Mouse (Mus musculus) liver, embryonic 18 days (tissue): ENCODE results near the gene Armc12. TPM values are rescaled to one million over a fixed set of nuclear protein-coding genes. Genes with fewer than 3 reads are reported as not detected.

Source experiments
- polyA plus RNA-seq: library from polyadenylated mRNA; depleted of rRNA; stranded (reverse); fragments of >200 nt; gene quantifications from 2 replicates; pipeline ENCODE4 v1.2.3, GENCODE M21; 2012; rRNA removed

Armc12 gene
- 0.08 and 0.12 TPM in 2 replicates for polyA plus RNA-seq

GRCm38 (mm10) chr17:28530506-28530905 lies at the start of gene Armc12:
Gene Armc12, plus strand, starts transcription at chr17:28530806.

DNA sequence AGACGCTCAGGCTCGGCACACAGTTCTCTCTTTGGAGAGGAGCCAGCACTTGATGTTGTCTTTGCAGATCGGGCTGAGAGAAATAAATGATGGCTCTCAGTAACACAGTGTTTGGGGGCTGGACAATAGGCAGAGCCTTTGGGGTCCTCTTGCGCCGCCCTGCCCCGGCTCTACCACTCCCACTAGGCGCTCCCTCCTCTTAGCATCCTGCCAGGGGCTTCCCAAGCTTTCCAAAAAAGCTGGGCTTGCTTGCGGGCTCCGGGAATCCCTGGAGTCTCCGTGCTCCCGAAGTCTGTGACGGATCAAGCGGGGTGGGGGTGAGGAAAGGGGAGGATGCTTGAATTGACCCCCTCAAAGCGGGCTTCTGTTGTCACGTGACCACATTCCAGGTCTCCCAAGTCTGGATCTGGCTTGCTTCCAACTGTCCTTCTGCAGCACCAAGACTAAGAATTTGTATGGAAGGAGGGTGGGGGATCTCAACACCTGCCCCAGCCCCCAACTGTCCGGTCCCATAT lies 13.1 kb upstream of the Armc12 start, which contains the start of gene Fkbp5:
Gene Fkbp5, minus strand, starts transcription at position 87 of the 515 bp plus-strand sequence.

GRCm38 (mm10) chr17:28549111-28549510 lies 18.5 kb downstream of the Armc12 start, which contains the start of gene Clpsl2:
Gene Clpsl2, plus strand, starts transcription at chr17:28549411.

GRCm38 (mm10) chr17:28560598-28560997 lies 30.0 kb downstream of the Armc12 start, which contains the start of gene Clps:
Gene Clps, minus strand, starts transcription at chr17:28560766.

GRCm38 (mm10) chr17:28575244-28576125 lies 44.9 kb downstream of the Armc12 start, which contains the start of gene Lhfpl5:
Gene Lhfpl5, plus strand, starts transcription at chr17:28575641.

Other genes starting within 250 kb of the Armc12 start
- 3.1 and 3.8 TPM in 2 replicates for gene Fance, start 217.3 kb upstream of the Armc12 start, polyA plus RNA-seq
- 1,580 and 2,072 TPM in 2 replicates for gene Rpl10a, start 202.3 kb upstream of the Armc12 start, polyA plus RNA-seq
- gene Tead3, start 180.0 kb upstream of the Armc12 start, polyA plus RNA-seq: 2.5 and 2.8 TPM in 2 replicates
- gene Tulp1, start 165.6 kb upstream of the Armc12 start, polyA plus RNA-seq: 0.06 and 0.18 TPM in 2 replicates
- 47.2 and 52.1 TPM in 2 replicates for gene Fkbp5, start 13.3 kb upstream of the Armc12 start, polyA plus RNA-seq
- gene Clpsl2, start 18.6 kb downstream of the Armc12 start, polyA plus RNA-seq: not detected in 2 replicates
- 0.42 and 11.9 TPM in 2 replicates for gene Clps, start 30.0 kb downstream of the Armc12 start, polyA plus RNA-seq
- gene Lhfpl5, start 44.8 kb downstream of the Armc12 start, polyA plus RNA-seq: not detected in 2 replicates
- 11.8 and 14.0 TPM in 2 replicates for gene Srpk1, start 91.9 kb downstream of the Armc12 start, polyA plus RNA-seq
- 0.60 and 0.66 TPM in 2 replicates for gene Slc26a8, start 159.4 kb downstream of the Armc12 start, polyA plus RNA-seq
- 41.7 and 50.1 TPM in 2 replicates for gene Mapk14, start 160.5 kb downstream of the Armc12 start, polyA plus RNA-seq
- gene AC170998.1, start 195.3 kb downstream of the Armc12 start, polyA plus RNA-seq: 0.17 and 0.30 TPM in 2 replicates
- 15.2 and 19.5 TPM in 2 replicates for gene Mapk13, start 238.5 kb downstream of the Armc12 start, polyA plus RNA-seq